Mouse (Mus musculus) heart, embryonic 15.5 days (tissue): Measurements from ENCODE around the gene Tmem41b. TPM values are rescaled to one million over a fixed set of nuclear protein-coding genes. Genes with fewer than 3 reads are reported as not detected.
A peak's percentile ranks its signal among the peaks of the same experiment; 100 is the strongest.

ENCODE experiments used
- ATAC-seq: fragments of 200-750 bp; cut with Nextera tagmentation; replicated peaks from 2 replicates; pipeline ENCODE4 v1.8.0; 2017; ENCODE audit warnings: low read depth, moderate TSS enrichment; ENCODE audit not compliant: insufficient number of reproducible peaks, insufficient read depth, low FRiP score
- H3K27ac ChIP-seq: fragments of 300-500 bp; sonication (generic); 2 replicates; pipeline ENCODE4 v1.5.1; 2015; ENCODE audit warnings: mild to moderate bottlenecking, inconsistent platforms
- H3K27me3 ChIP-seq: fragments of 300-500 bp; sonication (generic); 2 replicates; pipeline ENCODE4 v1.6.1; 2015; ENCODE audit warnings: inconsistent platforms
- H3K36me3 ChIP-seq: fragments of 300-500 bp; sonication (generic); 2 replicates; pipeline ENCODE4 v1.6.1; 2015; ENCODE audit warnings: mild to moderate bottlenecking, inconsistent platforms
- H3K4me1 ChIP-seq: fragments of 300-500 bp; sonication (generic); replicated peaks from 2 replicates; pipeline ENCODE4 v1.6.1; 2015; ENCODE audit warnings: inconsistent platforms
- H3K4me2 ChIP-seq: fragments of 300-500 bp; sonication (generic); 2 replicates; pipeline ENCODE4 v1.6.1; 2015; ENCODE audit warnings: inconsistent platforms, mild to moderate bottlenecking, moderate library complexity
- H3K4me3 ChIP-seq: fragments of 300-500 bp; sonication (generic); 2 replicates; pipeline ENCODE4 v1.5.1; 2015; ENCODE audit warnings: mild to moderate bottlenecking, inconsistent platforms
- H3K9ac ChIP-seq: fragments of 300-500 bp; sonication (generic); 2 replicates; pipeline ENCODE4 v1.6.1; 2015; ENCODE audit warnings: mild to moderate bottlenecking, inconsistent platforms
- H3K9me3 ChIP-seq: fragments of 300-500 bp; sonication (generic); replicated peaks from 2 replicates; pipeline ENCODE4 v1.6.1; 2016; ENCODE audit warnings: inconsistent platforms
- WGBS: fragments of 180-500 bp; shearing (Covaris S2); methylation state at CpG from one replicate; pipeline ENCODE4 v1.1.7; 2015; ENCODE audit warnings: mixed read lengths; 5-methylcytosine and 5-hydroxymethylcytosine counted together
- polyA plus RNA-seq: library from polyadenylated mRNA; unstranded; fragments of >200 nt; fragmentation: Nextera tagmentation; extraction: Ambion mirVana; gene quantifications from 2 replicates; pipeline ENCODE4 v1.2.1, GENCODE M21; 2015

Gene Tmem41b
- polyA plus RNA-seq, 1 experiment from 2014 or later: 44.6 TPM

DNA sequence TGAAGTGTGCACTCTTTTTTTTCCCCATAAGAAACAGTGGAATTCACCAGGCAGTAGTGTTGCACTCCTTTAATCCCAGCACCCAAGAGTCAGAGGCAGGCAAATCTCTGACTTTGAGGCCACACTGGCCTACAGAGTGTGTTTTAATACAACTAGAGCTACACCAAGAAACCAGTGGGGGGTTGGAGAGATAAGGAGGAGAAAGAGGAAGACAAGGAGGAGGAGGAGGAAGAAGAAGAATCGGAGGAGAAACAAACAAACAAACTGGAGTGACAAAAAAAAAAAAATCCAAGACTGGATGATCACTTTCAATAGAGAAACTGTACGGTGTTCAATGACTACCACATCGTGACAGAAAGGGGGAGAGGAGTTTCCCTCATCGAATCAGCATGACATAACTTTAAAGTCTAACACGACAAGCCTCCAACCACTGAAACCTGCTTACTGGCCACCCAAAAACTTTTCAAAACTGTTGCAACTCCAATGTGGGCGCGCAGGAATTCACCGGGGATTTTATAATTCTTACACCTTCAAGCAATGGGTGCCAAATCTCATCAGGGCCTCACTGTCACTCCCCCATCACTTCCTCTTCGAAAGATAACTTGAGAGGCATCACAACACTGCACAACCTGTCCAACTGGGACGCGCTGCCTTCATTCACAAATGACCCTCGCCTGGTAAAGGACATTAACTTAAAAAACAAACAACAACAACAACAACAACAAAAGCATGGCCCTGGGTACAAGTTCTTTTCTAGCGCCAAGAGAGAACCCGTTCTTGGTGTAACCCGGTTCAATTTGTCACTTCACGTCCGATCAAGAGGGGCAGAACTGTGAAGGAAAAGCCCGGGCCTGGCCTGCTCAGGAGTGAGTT, 27.6 kb downstream of the Tmem41b start:
- 2% methylated on average over 18 of the region's 18 CpGs for WGBS
- H3K9ac ChIP-seq: peak overlapping the region; percentile 98

DNA sequence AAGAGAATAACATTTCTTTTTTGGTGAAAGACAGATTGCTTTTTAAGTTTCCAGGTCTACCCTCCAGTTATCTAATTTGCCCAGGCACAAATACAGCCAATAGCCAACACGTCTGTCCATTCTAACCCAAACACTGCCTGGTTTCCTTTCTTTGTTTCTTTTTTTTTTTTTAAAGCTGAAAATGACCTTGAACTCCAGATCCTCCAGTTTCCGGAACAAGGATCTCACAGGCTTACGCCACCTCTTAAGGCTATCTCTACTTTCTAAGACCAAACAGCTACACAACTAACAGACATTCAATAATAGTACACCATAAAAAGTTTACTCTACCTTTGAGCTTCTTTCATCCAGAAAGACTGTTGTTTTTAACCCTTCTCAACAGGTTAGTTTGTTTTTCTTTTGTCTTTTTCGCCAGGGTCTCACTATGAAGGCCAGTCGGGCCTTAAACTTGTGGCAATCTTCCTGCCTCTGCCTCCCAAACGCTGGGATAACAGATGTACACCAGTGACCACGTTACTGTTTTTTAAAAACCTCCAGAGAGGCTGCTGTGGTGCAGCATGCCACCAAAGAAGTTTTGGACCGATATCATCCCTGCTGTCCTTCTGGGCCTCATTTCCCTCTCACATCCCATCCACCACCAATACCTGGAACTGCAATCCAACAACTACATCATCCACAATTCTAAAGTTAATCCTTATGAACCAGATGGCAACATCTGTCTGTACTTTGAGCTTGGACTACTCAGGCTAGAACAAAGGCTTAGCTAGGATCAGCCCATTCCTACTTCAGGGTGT, 28.5 kb downstream of the Tmem41b start:
- Histone ChIP-seq H3K36me3 (no peaks in the 10 kb centered on the region), H3K27me3 (no peaks in the 10 kb centered on the region), H3K9ac (peak overlapping the region; percentile 98; the same call in 1 of the 2 replicates), H3K4me1 (peaks cover 46% of the 10 kb centered on the region), H3K27ac (peak overlapping the region; percentile 96), H3K4me2 (peak overlapping the region; percentile 86), H3K4me3 (peak overlapping the region; percentile 87), H3K9me3 (no peaks in the 10 kb centered on the region)
- WGBS: 54% methylated on average over 8 of the region's 8 CpGs
- ATAC-seq: no peak

More for the DNA sequence above, 27.6 kb downstream of the Tmem41b start:
- peak overlapping the region; percentile 86 for H3K4me2 ChIP-seq
- peak; percentile 12; the same call in 1 of the 2 replicates for ATAC-seq
- no peaks in the 10 kb centered on the region for H3K9me3 ChIP-seq
- H3K27ac ChIP-seq: peak overlapping the region; percentile 96
- H3K27me3 ChIP-seq: no peaks in the 10 kb centered on the region
- H3K36me3 ChIP-seq: no peaks in the 10 kb centered on the region
- H3K4me3 ChIP-seq: peak overlapping the region; percentile 87
- H3K4me1 ChIP-seq: peaks cover 46% of the 10 kb centered on the region

DNA sequence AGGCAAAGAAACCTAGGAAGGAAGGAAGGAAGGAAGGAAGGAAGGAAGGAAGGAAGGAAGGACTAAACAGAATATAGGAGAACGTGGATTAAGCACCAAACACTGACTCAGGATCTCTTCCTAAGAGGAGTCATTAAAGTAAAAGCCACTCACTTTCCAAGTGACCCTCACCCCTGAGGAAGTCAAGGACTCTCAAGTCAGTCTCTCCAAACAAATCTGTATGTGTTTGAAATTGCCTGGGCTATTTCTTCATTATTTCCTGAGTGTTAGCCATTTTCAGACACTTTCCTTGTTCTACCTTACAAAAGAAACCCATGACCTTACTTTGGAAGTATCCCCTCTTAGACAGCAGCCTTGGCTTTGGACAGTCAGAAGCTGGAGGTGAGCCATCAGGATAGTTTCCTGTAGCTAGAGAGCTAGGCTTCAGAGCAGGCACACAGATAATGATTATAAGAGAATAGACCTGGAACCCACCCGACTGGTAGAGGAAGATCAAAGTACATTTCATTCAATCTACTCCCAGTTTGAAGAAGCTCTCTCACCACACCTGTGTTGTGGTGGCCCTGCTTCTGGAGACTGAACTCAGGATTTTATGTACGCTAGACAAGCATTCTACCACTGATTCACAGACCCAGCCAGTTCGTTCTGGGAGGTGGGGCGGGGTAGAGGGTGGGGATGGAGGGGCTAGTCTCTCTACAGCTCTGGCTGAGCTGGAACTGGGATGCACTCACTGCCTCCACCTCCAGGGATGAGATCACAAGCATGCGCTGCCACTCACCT, 31.9 kb downstream of the Tmem41b start:
- no peak overlapping the region for H3K4me3 ChIP-seq
- H3K9ac ChIP-seq: no peak overlapping the region
- 0 out of 2 replicates have a peak overlapping the region, but pooled peaks have one; percentile 26 for H3K27ac ChIP-seq
- no peaks in the 10 kb centered on the region for H3K36me3 ChIP-seq
- H3K4me2 ChIP-seq: no peak overlapping the region
- no peak for ATAC-seq
- WGBS: 57% methylated on average over 6 of the region's 6 CpGs
- no peaks in the 10 kb centered on the region for H3K27me3 ChIP-seq
- peaks cover 42% of the 10 kb centered on the region for H3K4me1 ChIP-seq
- no peaks in the 10 kb centered on the region for H3K9me3 ChIP-seq

- no peak overlapping the region for H3K27ac ChIP-seq
- H3K27me3 ChIP-seq: no peaks in the 10 kb centered on the region
- no peaks in the 10 kb centered on the region for H3K36me3 ChIP-seq
- no peak overlapping the region for H3K4me2 ChIP-seq
- peaks cover 34% of the 10 kb centered on the region for H3K4me1 ChIP-seq
- no peak overlapping the region for H3K9ac ChIP-seq
- WGBS: 69% methylated on average over 4 of the region's 4 CpGs
- no peak for ATAC-seq
- no peak overlapping the region for H3K4me3 ChIP-seq
- H3K9me3 ChIP-seq: no peaks in the 10 kb centered on the region
Observed at GRCm38 (mm10) chr7:109951297-109951696, 35.4 kb downstream of the Tmem41b start.

DNA sequence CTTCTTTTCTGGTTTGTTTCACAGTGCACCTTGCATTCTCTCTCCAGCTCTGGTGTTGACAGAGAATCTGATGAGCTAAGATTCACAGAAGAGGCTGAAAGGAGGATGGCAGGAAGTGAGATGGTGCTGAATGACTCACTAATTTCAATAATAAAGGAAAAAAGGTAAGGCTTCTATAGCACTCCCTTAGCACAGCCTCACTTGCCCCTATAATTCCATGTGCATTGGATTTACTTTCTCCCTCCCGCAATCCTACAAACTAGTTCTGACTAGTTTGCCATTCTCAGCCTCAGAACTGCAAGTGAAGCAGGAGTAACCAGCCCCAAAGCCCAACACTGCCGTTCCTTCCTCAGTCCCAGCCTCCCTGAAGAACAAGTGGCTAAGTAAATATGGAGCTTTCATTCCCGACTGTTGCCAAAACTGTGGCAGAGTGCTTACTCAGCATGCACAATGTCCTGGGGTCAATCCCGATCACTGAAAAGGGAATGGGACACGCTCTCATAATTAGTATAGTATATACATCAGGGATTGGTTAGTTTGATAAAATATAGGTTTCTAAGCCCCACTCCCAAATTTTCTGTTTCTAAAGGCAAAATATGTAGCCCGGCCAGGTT, 42.2 kb downstream of the Tmem41b start:
- WGBS: 47% methylated on average over 6 of the region's 6 CpGs
- Histone ChIP-seq H3K9me3 (no peaks in the 10 kb centered on the region), H3K27me3 (no peaks in the 10 kb centered on the region), H3K4me3 (no peak overlapping the region), H3K4me2 (no peak overlapping the region), H3K27ac (peak overlapping the region; percentile 23), H3K36me3 (no peaks in the 10 kb centered on the region), H3K9ac (no peak overlapping the region), H3K4me1 (peaks cover 21% of the 10 kb centered on the region)
- ATAC-seq: no peak

GRCm38 (mm10) chr7:109929628-109930027, 57.1 kb downstream of the Tmem41b start:
- Histone ChIP-seq H3K4me2 (no peak overlapping the region), H3K27ac (no peak overlapping the region), H3K9ac (no peak overlapping the region), H3K4me3 (no peak overlapping the region), H3K4me1 (no peaks in the 10 kb centered on the region), H3K9me3 (no peaks in the 10 kb centered on the region), H3K36me3 (peaks cover 46% of the 10 kb centered on the region), H3K27me3 (no peaks in the 10 kb centered on the region)
- no peak for ATAC-seq

- 87% methylated on average over 6 of the region's 6 CpGs for WGBS
- H3K9me3 ChIP-seq: no peaks in the 10 kb centered on the region
- no peak overlapping the region for H3K27ac ChIP-seq
- no peak overlapping the region for H3K9ac ChIP-seq
- H3K4me1 ChIP-seq: no peaks in the 10 kb centered on the region
- H3K36me3 ChIP-seq: peaks cover 38% of the 10 kb centered on the region
- H3K4me3 ChIP-seq: no peak overlapping the region
- H3K4me2 ChIP-seq: no peak overlapping the region
- H3K27me3 ChIP-seq: no peaks in the 10 kb centered on the region
- no peak for ATAC-seq
Observed at GRCm38 (mm10) chr7:109928365-109928764, 58.4 kb downstream of the Tmem41b start.

- Histone ChIP-seq H3K4me2 (no peak overlapping the region), H3K4me3 (no peak overlapping the region), H3K4me1 (no peaks in the 10 kb centered on the region), H3K27ac (no peak overlapping the region), H3K9me3 (no peaks in the 10 kb centered on the region), H3K27me3 (no peaks in the 10 kb centered on the region), H3K36me3 (peaks cover 41% of the 10 kb centered on the region), H3K9ac (no peak overlapping the region)
- 63% methylated on average over 2 of the region's 2 CpGs for WGBS
- ATAC-seq: no peak
Observed at GRCm38 (mm10) chr7:109924965-109925364, 61.8 kb downstream of the Tmem41b start.

- Histone ChIP-seq H3K4me2 (no peak overlapping the region), H3K9me3 (no peaks in the 10 kb centered on the region), H3K27me3 (no peaks in the 10 kb centered on the region), H3K4me1 (no peaks in the 10 kb centered on the region), H3K9ac (no peak overlapping the region), H3K27ac (no peak overlapping the region), H3K36me3 (peaks cover 53% of the 10 kb centered on the region), H3K4me3 (no peak overlapping the region)
- WGBS: 94% methylated on average over 4 of the region's 4 CpGs
- ATAC-seq: no peak
Observed at GRCm38 (mm10) chr7:109922889-109923288, 63.8 kb downstream of the Tmem41b start.
